Mouse (Mus musculus) hindbrain, embryonic 15.5 days (tissue): ENCODE measurements around the gene Kif15. TPM values are rescaled to one million over a fixed set of nuclear protein-coding genes. Genes with fewer than 3 reads are reported as not detected.

ENCODE experiments used
- ATAC-seq: fragments of 200-750 bp; cut with Nextera tagmentation; 2 replicates; pipeline ENCODE4 v1.8.0; 2017; ENCODE audit warnings: low read depth, moderate number of reproducible peaks, moderate TSS enrichment; ENCODE audit not compliant: low FRiP score
- H3K27ac ChIP-seq: fragments of 300-500 bp; sonication (generic); replicated peaks from 2 replicates; pipeline ENCODE4 v1.5.1; 2015; ENCODE audit warnings: mild to moderate bottlenecking, inconsistent platforms
- H3K27me3 ChIP-seq: fragments of 300-500 bp; sonication (generic); 2 replicates; pipeline ENCODE4 v1.6.1; 2015; ENCODE audit warnings: control low read depth, inconsistent platforms
- H3K36me3 ChIP-seq: fragments of 300-500 bp; sonication (generic); 2 replicates; pipeline ENCODE4 v1.6.1; 2015; ENCODE audit warnings: control low read depth, inconsistent platforms
- H3K4me1 ChIP-seq: fragments of 300-500 bp; sonication (generic); replicated peaks from 2 replicates; pipeline ENCODE4 v1.6.1; 2015; ENCODE audit warnings: control low read depth, inconsistent platforms
- H3K4me2 ChIP-seq: fragments of 300-500 bp; sonication (generic); 2 replicates; pipeline ENCODE4 v1.6.1; 2015; ENCODE audit warnings: moderate library complexity, mild to moderate bottlenecking, inconsistent platforms
- H3K4me3 ChIP-seq: fragments of 300-500 bp; sonication (generic); 2 replicates; pipeline ENCODE4 v1.5.1; 2015; ENCODE audit warnings: mild to moderate bottlenecking, inconsistent platforms
- H3K9ac ChIP-seq: fragments of 300-500 bp; sonication (generic); 2 replicates; pipeline ENCODE4 v1.6.1; 2015; ENCODE audit warnings: inconsistent platforms
- H3K9me3 ChIP-seq: fragments of 300-500 bp; sonication (generic); 2 replicates; pipeline ENCODE4 v1.6.1; 2016; ENCODE audit warnings: control low read depth, inconsistent platforms
- WGBS: fragments of 180-500 bp; shearing (Covaris S2); methylation state at CpG from one replicate; pipeline ENCODE4 v1.1.7; 2015; 5-methylcytosine and 5-hydroxymethylcytosine counted together
- polyA plus RNA-seq: library from polyadenylated mRNA; unstranded; fragments of >200 nt; fragmentation: Nextera tagmentation; extraction: Ambion mirVana; gene quantifications from 2 replicates; pipeline ENCODE4 v1.2.1, GENCODE M21; 2015

Kif15 gene
- polyA plus RNA-seq, 1 experiment from 2014 or later: 13.4 TPM

GRCm38 (mm10) chr9:123021636-123022379 lies 71.0 kb downstream of the Kif15 start:
- peak overlapping the region; percentile 78 for H3K4me2 ChIP-seq
- H3K36me3 ChIP-seq: no peaks in the 10 kb centered on the region
- no peak overlapping the region for H3K9ac ChIP-seq
- H3K27ac ChIP-seq: peak overlapping the region; percentile 92
- 41% methylated on average over 16 of the region's 24 CpGs for WGBS
- H3K4me3 ChIP-seq: peak overlapping the region; percentile 54
- no peak; the same call in 1 of the 2 replicates for ATAC-seq
- no peaks in the 10 kb centered on the region for H3K27me3 ChIP-seq
- peaks cover 22% of the 10 kb centered on the region for H3K4me1 ChIP-seq
- no peaks in the 10 kb centered on the region for H3K9me3 ChIP-seq

DNA sequence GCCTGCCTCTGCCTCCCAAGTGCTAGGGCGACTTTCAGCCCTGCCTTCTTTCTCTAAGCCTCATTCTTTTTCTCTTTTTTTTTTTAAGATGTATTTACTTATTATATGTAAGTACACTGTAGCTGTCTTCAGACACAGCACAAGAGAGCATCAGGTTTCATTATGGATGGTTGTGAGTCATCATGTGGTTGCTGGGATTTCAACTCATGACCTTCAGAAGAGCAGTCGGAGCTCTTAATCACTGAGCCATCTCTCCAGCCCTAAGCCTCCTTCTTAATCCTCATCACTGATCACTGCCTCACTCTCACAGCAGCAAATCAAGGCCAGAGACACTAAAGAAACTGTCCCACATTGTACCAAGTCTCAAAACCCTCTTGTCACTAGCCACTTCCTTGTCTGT lies 73.4 kb downstream of the Kif15 start:
- Histone ChIP-seq H3K9ac (no peak overlapping the region), H3K4me3 (no peak overlapping the region), H3K27ac (no peak overlapping the region), H3K27me3 (no peaks in the 10 kb centered on the region), H3K4me1 (peaks cover 17% of the 10 kb centered on the region), H3K4me2 (no peak overlapping the region), H3K9me3 (no peaks in the 10 kb centered on the region), H3K36me3 (no peaks in the 10 kb centered on the region)
- WGBS: 91% methylated on average over 2 of the region's 2 CpGs
- ATAC-seq: no peak

- Histone ChIP-seq H3K27ac (no peak overlapping the region), H3K4me2 (no peak overlapping the region), H3K27me3 (no peaks in the 10 kb centered on the region), H3K9me3 (no peaks in the 10 kb centered on the region), H3K36me3 (no peaks in the 10 kb centered on the region), H3K4me1 (no peaks in the 10 kb centered on the region), H3K9ac (no peak overlapping the region), H3K4me3 (no peak overlapping the region)
- 86% methylated on average over 13 of the region's 13 CpGs for WGBS
- no peak for ATAC-seq
Measured at GRCm38 (mm10) chr9:123031496-123032246, 80.8 kb downstream of the Kif15 start.

DNA sequence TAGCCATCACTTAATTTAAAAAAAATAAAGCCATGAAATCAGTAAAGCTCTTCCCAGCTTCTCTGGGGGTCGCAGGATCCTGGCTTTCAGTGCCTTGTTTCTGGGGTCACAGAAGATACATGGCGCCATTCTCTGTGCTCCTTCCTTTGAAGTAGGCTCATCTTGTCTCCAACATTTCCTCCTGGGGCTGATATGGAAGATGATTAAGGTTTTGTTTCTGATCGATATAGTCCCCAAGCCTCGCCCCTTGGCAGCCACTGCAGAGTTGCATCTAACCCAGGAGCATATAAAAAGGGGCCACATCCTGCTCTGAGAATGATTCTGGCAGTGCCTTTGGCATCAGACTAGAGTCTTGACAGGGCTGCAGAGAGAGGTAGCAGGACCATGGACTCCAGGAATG lies 83.6 kb downstream of the Kif15 start, which contains the start of gene Tgm4:
Tgm4 (plus strand) TSS at position 301 of the 400 bp plus-strand sequence.
- H3K4me2 ChIP-seq: no peak within 1 kb of the TSS
- WGBS: 88% methylated on average over 4 of the region's 4 CpGs

GRCm38 (mm10) chr9:123047665-123048064 lies 96.8 kb downstream of the Kif15 start:
- no peaks in the 10 kb centered on the region for H3K27me3 ChIP-seq
- H3K36me3 ChIP-seq: no peaks in the 10 kb centered on the region
- H3K4me2 ChIP-seq: no peak overlapping the region
- no peak for ATAC-seq
- no peaks in the 10 kb centered on the region for H3K9me3 ChIP-seq
- no peak overlapping the region for H3K9ac ChIP-seq
- H3K27ac ChIP-seq: no peak overlapping the region
- no peaks in the 10 kb centered on the region for H3K4me1 ChIP-seq
- 96% methylated on average over 1 of the region's 1 CpGs for WGBS
- no peak overlapping the region for H3K4me3 ChIP-seq

More for the DNA sequence above, 83.6 kb downstream of the Kif15 start, which contains the start of gene Tgm4:
- Histone ChIP-seq H3K9me3 (no peaks in the 10 kb centered on the region), H3K4me3 (no peak within 1 kb of the TSS), H3K9ac (no peak within 1 kb of the TSS), H3K27ac (no peak within 1 kb of the TSS), H3K4me1 (no peaks in the 10 kb centered on the region), H3K36me3 (no peaks in the 10 kb centered on the region), H3K27me3 (no peaks in the 10 kb centered on the region)
- no peak for ATAC-seq

DNA sequence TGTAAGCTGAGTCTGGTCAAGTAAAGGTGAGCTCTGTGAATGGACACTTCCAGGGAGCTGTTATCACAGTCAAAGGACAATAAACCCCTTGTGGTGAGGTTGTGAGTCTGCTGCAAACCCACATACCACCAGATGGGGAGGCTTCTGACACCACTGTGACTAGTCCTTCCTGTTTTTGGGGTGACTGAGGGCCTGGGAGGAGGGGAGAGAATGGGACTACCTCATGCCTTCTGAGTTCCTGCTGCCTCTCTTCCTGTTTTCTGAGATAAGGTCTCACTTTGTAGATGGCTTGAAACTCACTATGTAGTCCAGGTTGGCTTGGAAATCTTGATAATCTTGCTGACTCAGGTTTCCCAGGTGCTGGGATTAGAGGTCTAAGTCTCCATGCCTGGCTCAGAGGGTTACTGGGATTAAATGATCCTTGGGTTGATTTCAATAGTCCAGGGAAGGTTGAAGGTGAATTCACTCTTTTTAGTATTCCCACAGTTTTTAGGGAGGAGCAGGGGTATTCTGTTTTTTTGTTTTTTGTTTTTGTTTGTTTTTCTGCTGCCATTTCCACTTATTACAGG lies 108.0 kb downstream of the Kif15 start:
- ATAC-seq: no peak
- no peak overlapping the region for H3K9ac ChIP-seq
- H3K27me3 ChIP-seq: no peaks in the 10 kb centered on the region
- no peaks in the 10 kb centered on the region for H3K9me3 ChIP-seq
- H3K36me3 ChIP-seq: no peaks in the 10 kb centered on the region
- H3K27ac ChIP-seq: no peak overlapping the region
- no peak overlapping the region for H3K4me3 ChIP-seq
- H3K4me2 ChIP-seq: no peak overlapping the region
- no peaks in the 10 kb centered on the region for H3K4me1 ChIP-seq

DNA sequence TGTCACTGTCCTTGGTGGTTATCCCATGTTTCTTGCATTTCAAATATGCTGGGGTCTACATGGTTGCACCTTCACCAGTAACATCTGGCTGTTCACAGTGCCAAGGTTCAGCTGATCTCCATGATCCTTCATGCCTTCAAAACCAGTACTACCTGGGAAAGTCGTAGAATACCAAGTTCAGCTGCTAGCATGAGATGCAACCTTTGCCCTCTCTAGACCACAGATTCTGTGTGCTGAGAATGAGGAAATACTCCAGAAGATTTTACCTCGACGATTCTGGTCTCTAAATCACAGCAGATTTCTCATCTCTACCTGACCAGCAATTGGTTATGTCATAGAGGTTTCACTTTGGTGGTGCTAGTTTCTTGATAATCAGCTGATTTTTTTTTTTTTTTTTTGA lies 109.3 kb downstream of the Kif15 start:
- Histone ChIP-seq H3K9ac (no peak overlapping the region), H3K36me3 (no peaks in the 10 kb centered on the region), H3K4me3 (no peak overlapping the region), H3K27ac (no peak overlapping the region), H3K27me3 (no peaks in the 10 kb centered on the region), H3K9me3 (no peaks in the 10 kb centered on the region), H3K4me2 (no peak overlapping the region), H3K4me1 (no peaks in the 10 kb centered on the region)
- WGBS: 90% methylated on average over 3 of the region's 3 CpGs
- no peak for ATAC-seq

Other genes starting within 250 kb of the Kif15 start
- gene Topaz1, start 203.7 kb upstream of the Kif15 start, polyA plus RNA-seq: not detected in 2 replicates
- 7.7 and 8.5 TPM in 2 replicates for gene Tcaim, start 145.5 kb upstream of the Kif15 start, polyA plus RNA-seq
- gene Gm35549, start 107.0 kb upstream of the Kif15 start, polyA plus RNA-seq: 0.53 and 0.66 TPM in 2 replicates
- gene Zfp445, start 85.0 kb upstream of the Kif15 start, polyA plus RNA-seq: 96.3 and 96.8 TPM in 2 replicates
- gene Zkscan7, start 65.4 kb upstream of the Kif15 start, polyA plus RNA-seq: 3.3 and 4.5 TPM in 2 replicates
- gene Zfp105, start 28.0 kb upstream of the Kif15 start, polyA plus RNA-seq: 18.3 and 19.5 TPM in 2 replicates
- gene 1110059G10Rik, start within 50 bp of the Kif15 start, polyA plus RNA-seq: 24.0 and 32.8 TPM in 2 replicates
- 27.2 and 28.2 TPM in 2 replicates for gene Tmem42, start 70.3 kb downstream of the Kif15 start, polyA plus RNA-seq
- gene Tgm4, start 83.7 kb downstream of the Kif15 start, polyA plus RNA-seq: 0.53 and 1.1 TPM in 2 replicates
- 87.1 and 93.5 TPM in 2 replicates for gene Zdhhc3, start 162.2 kb downstream of the Kif15 start, polyA plus RNA-seq
- gene Exosc7, start 162.2 kb downstream of the Kif15 start, polyA plus RNA-seq: 78.1 and 79.3 TPM in 2 replicates
- gene Clec3b, start 199.9 kb downstream of the Kif15 start, polyA plus RNA-seq: 3.2 and 3.6 TPM in 2 replicates